Mouse (Mus musculus): ENCODE measurements around the gene Plpp2.

The Plpp2 gene

DNA sequence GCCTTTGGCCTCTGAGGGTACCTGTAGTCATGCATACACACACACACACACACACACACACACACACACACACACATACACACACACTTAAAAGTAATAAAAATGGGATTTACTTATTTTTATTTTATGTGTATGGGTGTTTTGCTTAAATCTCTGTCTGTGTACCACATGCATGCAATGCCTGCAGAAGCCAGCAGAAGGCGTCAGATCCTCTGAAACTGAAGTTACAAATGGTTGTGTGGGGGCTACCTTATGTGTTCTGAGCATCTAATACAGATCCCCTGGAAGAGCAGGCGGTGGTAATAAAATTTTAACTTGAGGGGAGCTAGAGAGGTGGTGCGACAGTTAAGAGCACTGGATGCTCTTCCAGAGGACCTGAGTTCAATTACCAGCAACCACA, 5.5 kb downstream of the Plpp2 start:
- DNase-seq: no peak

DNA sequence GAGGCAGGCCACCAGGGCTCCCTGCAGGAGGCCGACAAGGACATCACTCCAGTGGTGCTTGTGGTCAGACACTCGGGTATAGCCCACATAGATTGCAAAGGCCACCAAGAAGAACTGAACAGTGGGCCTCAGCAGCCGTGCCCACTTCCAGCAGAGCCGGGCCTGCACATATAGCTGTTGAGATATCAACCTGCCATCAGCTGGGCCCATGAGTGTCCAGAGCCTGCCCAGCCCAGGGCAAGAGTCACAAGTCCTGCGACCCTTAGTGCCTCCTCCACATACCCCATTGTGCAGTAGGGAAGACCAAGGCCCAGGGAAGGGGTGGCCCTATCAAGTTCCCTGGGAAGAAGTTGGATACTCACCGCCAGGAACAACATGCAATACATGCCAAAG, 6.1 kb downstream of the Plpp2 start:
- DNase-seq: no peak

DNA sequence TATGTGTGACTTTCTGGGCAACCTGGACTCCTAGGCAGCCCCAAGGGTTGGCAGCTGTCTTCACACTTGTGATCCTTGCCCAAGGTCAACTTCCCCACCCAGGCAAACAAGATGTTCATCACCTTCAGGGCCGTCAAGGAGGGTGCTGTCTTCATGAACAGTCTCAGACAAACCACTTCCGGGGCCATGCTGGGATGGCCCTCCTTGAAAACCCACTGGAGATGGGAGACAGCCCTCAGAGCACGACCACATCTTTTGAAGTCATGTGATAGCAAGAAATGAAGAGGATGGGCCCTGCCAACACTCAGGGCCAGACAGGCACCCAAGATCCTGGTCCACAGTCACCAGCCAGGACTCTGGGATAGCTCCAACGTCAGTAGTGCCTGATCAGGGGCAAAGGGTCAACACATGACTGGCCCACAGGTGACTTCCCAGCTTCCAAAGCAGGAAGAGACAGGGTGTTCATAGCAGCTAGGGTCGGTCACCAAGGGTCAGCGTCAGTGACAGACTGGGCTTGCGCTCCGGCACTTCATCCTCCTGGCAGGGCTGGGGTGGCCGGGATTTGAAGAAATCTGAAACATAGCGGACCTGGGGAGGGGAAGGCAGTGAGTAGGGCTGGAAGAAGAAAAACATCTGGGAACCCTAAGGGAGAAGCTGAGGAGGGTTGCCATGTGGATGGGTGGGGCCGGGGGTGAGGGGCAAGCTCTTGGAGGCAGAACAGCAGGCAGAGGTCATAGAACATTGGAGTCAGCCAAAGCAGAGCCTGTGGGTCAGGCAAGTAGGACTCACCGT, 6.7 kb downstream of the Plpp2 start:
- no peak for DNase-seq

- DNase-seq: no peak
Observed at GRCm38 (mm10) chr10:79525456-79526325, 7.9 kb downstream of the Plpp2 start.

GRCm38 (mm10) chr10:79524433-79524832, 9.2 kb downstream of the Plpp2 start:
- no peak for DNase-seq

- DNase-seq: no peak
Observed at GRCm38 (mm10) chr10:79506709-79507108, 26.9 kb downstream of the Plpp2 start.

GRCm38 (mm10) chr10:79502830-79503644, 30.6 kb downstream of the Plpp2 start:
- DNase-seq: no peak

DNA sequence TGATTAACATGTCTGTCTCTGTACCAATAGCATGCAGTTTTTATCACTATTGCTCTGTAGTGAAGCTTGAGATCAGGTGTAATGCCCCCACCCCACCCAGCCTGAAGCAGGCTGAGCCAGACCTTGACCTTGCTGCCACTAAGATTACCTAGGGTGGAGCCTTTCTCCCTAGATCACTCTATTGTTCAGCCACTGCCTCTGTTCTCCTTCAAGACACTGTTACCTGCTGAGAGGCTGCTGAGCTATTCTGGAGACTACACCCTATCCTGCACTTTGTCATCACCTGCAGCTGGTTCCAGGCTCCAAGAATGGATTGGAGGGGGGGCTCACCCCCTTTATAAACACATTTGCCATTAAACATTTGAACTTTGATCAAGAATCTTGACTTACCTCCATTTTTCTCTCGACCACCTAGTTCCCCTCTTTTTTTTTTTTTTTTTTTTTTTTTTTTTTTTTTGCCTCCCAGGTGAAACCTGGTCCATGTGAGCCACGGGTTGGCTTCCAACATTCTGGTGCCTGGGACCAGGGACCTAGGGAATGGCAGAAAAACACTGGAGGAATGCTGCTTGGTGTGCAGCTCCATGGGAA, 36.8 kb downstream of the Plpp2 start:
- no peak for DNase-seq

- peak; percentile 3 to 7 for DNase-seq
Observed at GRCm38 (mm10) chr10:79495886-79496285, 37.7 kb downstream of the Plpp2 start.
